Mouse (Mus musculus) heart, postnatal 25 days (tissue): ENCODE measurements around the gene Frmpd4. TPM values are rescaled to one million over a fixed set of nuclear protein-coding genes. Genes with fewer than 3 reads are reported as not detected.

Experiments
- DNase-seq: peaks from one replicate; pipeline ENCODE4 v3.0.0; 2022; ENCODE audit warnings: low spot score
- intact Hi-C: fragments of 180-260 bp; cut with DNase I; formaldehyde crosslinking; loops from one replicate; pipeline ENCODE4 v1.15.1; 2025
- total RNA-seq, 2 experiments: library from RNA; stranded (reverse); gene quantifications; 2 replicates each; pipeline ENCODE4 v1.2.3; 2021

The Frmpd4 gene
- total RNA-seq, 2 experiments from 2014 or later, result not detected

DNA sequence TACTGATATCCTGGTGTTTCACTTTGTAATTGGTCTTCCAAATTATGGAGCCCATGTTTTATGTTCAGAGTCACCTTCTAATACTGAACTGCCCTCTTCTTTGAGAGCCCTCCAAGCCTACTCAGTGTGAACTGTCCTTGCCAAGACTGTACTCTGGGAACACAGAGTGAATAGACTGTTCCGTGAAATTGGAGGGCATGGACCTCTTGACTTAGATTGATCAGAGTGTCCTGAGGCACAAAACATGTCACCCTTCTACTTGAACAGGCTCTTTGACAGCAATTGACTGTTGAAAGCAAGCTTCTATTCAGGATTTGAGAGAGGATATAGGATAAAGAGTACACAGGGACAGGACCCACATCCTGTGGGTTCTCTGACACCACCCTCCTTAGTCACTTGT is 857.9 kb downstream of the Frmpd4 start:
- intact Hi-C loops, result no loop called here
- DNase-seq, result no peak

DNA sequence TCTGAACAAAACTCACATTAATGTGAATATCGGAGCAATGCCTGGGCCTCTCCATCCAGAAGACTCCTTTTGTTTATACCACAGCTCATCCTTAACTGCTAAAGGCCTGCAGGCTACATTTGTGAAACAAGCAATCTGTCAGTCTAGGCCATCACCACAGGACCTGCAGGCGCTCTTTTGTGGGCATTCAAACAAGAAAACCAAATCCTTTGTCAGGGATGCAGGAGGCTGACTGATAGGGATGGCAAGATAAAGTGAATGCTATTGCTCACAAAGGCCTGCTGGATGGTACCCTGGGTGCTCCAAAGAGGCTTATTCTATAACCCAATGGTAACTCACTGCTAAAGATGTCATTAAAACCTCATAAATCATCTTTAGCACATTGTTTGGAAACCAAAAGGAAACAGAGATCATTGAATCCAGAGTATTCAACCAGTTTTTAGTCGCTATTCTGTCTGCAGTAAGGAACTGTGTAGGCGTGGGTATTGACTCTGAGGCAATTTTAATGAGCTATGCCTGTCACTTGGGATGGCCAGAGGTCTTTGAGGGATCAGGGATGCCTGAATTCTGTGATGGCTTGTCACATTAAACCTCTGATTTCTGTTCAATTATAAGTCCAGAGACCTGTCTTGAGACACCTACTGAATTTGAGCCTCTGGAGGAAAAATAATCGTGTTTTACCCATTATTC is 922.1 kb downstream of the Frmpd4 start:
- no peak for DNase-seq
- intact Hi-C loops, result no loop called here

GRCm38 (mm10) chrX:167654249-167654648 is 922.8 kb downstream of the Frmpd4 start:
- intact Hi-C loops, result no loop called here
- DNase-seq, result no peak

- DNase-seq, result no peak
- intact Hi-C loops, result no loop called here
Observed at GRCm38 (mm10) chrX:167597639-167598217, 979.3 kb downstream of the Frmpd4 start.

DNA sequence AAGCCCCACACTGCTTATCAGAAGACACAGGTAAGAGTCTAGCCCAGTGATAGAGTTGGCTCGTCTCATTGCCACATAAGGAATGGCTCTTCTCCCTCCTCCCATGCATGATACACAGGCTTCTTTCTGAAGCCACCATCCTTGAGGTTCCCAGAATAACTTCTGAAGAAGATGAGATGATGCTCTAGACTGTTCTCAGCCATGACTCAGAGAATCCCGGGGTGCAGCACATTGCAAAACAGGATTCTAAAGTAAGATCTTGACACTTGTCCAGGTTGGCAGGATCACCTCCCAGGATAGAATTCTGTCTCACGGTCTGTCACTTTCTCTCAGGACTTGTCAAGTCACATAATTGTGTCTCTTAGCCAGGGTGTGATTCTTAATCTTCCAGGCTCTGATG is 1024.2 kb downstream of the Frmpd4 start:
- intact Hi-C loops, result no loop called here
- DNase-seq, result no peak

DNA sequence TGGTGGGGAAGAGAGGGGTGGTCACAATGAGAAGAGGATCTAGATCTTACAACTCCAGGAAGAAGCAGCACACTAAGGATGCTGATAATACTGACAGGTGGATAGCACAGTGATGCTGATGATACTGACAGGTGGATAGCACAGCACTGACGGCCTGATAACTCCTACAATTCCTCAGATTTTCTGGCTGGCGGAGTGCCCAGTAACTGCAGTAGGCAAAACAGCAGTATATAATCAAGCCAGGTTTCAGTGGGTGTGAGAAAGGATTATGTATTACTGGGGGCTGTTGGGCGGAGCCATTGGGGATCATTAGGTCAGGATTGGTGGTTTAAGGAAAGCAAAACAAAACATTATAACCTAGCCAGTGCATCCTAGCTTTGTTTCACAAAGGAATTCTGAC is 1053.9 kb downstream of the Frmpd4 start:
- intact Hi-C loops, result no loop called here

DNA sequence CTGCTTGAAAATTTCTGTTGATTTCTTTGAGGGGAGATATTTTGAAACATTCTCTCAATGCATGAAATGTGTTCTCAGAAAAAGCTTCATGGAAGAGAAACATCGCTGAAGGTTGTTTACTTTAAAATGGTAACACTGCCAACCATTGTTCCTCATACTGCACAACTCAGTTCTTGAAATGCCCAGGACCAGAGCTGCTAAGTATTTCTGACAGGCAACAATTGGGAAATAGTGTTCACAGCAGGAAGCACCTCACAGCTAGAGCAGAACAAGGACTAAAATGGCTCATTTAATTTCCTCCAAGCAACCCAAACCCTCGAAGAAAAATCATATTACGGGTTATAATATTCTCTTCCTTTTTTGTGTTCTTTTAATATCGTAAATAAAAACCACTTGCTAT is 1054.5 kb downstream of the Frmpd4 start:
- DNase-seq, result no peak
- intact Hi-C loops, result no loop called here

More for the DNA sequence above, 1053.9 kb downstream of the Frmpd4 start:
- DNase-seq, result no peak

GRCm38 (mm10) chrX:167518440-167518839 is 1058.6 kb downstream of the Frmpd4 start:
- intact Hi-C loops, result no loop called here
- no peak for DNase-seq

DNA sequence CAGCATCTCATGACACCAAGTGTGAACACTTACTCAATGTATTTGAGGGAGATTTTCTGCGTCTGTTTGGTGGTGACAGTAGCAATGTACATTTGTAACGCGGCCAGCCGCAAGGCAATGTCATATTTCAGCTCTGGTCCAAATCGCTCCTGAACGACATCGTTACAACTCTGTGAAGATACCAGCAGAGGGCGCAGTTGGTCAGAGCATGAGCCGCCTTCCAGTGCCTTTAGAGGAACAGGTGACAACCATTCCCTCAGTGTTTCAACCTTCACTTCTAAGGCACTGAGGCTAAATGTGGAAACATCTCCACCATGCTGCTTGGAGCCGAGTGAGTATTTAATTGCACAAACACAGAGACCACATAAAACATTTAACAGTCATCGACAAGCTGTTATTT is 1079.3 kb downstream of the Frmpd4 start:
- intact Hi-C loops, result loop anchor here (10.0 kb wide), 1 partner anchor 317 kb away; no protein-coding TSS in a partner anchor

DNA sequence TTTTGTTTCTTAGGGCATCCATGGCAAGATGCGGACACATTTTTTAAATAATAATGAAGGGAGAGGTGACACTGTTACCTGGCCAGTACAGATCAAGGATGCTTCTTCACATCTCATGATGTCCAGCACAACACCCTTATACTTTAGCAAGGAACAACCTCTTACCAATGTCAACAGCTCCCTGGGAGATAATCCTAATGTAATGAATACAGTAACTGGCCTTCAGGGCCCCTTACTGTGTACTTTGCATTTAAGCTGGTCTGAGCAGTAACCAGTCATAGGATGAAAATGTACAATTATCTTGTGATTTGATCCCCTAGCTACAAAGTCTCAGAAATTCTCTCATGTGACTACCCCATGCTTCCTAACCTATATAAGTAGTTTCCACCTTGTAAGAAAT is 1084.8 kb downstream of the Frmpd4 start:
- intact Hi-C loops, result loop anchor here (10.0 kb wide), 1 partner anchor 323 kb away; no protein-coding TSS in a partner anchor
- no peak for DNase-seq

More for the DNA sequence above, 1079.3 kb downstream of the Frmpd4 start:
- no peak for DNase-seq

- intact Hi-C loops, result loop anchor here (10.0 kb wide), 1 partner anchor 323 kb away; no protein-coding TSS in a partner anchor
- no peak for DNase-seq
Observed at GRCm38 (mm10) chrX:167491589-167492207, 1085.3 kb downstream of the Frmpd4 start.

GRCm38 (mm10) chrX:167483409-167484177 is 1093.4 kb downstream of the Frmpd4 start:
- intact Hi-C loops, result no loop called here
- no peak for DNase-seq

DNA sequence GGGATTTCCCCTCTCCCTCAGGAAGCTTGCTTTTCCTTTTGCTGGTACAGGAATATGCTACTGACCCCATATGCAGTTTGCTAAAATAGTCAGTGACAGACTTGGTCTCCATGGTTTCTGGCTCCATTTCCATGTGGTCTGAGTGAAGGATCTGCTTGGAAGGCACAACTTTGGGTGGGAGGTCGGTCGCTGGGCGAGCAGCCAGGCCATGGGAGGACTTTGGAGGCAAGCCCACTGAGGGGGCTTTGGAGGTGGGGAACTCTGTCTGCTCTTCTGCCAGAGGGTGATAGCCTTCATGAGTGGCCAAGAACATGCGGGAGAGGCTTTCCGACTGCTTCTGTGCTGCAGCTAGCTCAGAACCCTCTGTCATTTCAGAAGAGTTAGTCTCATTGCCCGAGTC is 1099.4 kb downstream of the Frmpd4 start:
- intact Hi-C loops, result no loop called here
- no peak for DNase-seq

- DNase-seq, result no peak
- intact Hi-C loops, result no loop called here
Observed at GRCm38 (mm10) chrX:167434883-167435282, 1142.1 kb downstream of the Frmpd4 start.

DNA sequence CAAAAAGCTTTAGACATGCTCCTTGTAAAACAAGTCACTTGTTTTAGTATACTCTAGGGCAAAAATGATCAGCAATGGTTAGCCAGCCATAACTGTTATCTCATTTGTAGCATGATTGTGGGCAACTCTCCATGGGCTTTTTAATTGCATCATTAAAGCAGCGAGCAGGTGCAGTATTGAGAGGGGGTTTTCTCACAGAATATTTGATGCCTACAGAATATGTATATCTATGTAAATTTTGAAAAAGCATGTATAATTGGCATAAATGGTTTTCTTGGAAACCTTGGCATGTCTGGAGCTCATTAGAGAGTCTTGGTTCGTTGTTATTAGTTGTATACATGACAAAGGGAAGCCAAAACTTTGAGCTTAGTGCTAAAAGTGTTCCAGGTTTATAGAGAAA is 1143.1 kb downstream of the Frmpd4 start:
- intact Hi-C loops, result no loop called here

More for the DNA sequence above, 1143.1 kb downstream of the Frmpd4 start:
- DNase-seq, result no peak

Other genes with a start within 250 kb of the Frmpd4 start
- gene Msl3, start 96.7 kb upstream of the Frmpd4 start, total RNA-seq, result 10 to 100 TPM; 47.5 to 48.7 TPM
- gene Arhgap6, start 217.9 kb upstream of the Frmpd4 start, total RNA-seq, result 1 to 10 TPM; 3.2 to 3.4 TPM